Mouse (Mus musculus): ENCODE results near the gene Phlda3. TPM values are rescaled to one million over a fixed set of nuclear protein-coding genes. Genes with fewer than 3 reads are reported as not detected.

Gene Phlda3
- total and polyA plus RNA-seq, 2 experiments from 2014 or later, result 27.2 to 30.3 TPM

- H3K9me3 ChIP-seq (ENCODE audit: low read length), result no peaks in the 10 kb centered on the region
- H3K4me2 ChIP-seq (ENCODE audit: low read depth), result no peak overlapping the region
- no peaks in the 10 kb centered on the region for H3K4me1 ChIP-seq (ENCODE audit: insufficient read depth)
- no peak overlapping the region for H3K27ac ChIP-seq (ENCODE audit: low read depth, low read length)
- H3K27me3 ChIP-seq (ENCODE audit: insufficient read depth, low read length), result peaks cover 14% of the 10 kb centered on the region; the same call in 1 of the 2 replicates
- ATAC-seq (no peak), DNase-seq (no peak)
- H3K4me3 ChIP-seq (ENCODE audit: low read depth, low read length), result no peak overlapping the region
- no peak overlapping the region for H3K9ac ChIP-seq
- WGBS, result 79% methylated on average over 5 of the region's 5 CpGs
- no peaks in the 10 kb centered on the region for H3K36me3 ChIP-seq (ENCODE audit: insufficient read depth)
- no peak for TF ChIP-seq CTCF (IDR thresholded peaks at IDR 0.05; ENCODE audit: low read depth)
Measured at GRCm38 (mm10) chr1:135813687-135814395, 47.9 kb downstream of the Phlda3 start.

DNA sequence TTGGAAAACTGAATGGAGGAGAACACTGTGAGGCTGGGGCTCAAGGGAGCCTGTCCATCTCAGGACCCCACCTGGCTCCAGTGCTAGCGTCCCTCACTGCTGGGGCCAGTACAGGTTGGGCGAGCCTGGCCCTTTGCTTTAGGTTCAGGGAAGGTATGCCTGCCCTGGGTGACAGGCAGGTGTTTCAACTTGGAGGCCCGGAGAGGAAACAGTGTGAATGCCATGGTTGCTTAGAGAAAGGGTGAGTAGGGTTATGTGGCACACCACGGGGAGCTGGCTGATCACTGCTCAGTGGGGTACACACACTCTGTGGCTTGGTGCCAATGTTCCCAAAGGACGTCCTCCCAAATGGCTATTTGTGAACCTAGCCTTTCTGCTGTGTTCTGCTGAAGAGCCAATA is 48.6 kb downstream of the Phlda3 start:
- ATAC-seq (no peak), DNase-seq (no peak)
- Histone ChIP-seq H3K36me3 (ENCODE audit: insufficient read depth) (no peaks in the 10 kb centered on the region), H3K4me1 (ENCODE audit: insufficient read depth) (no peaks in the 10 kb centered on the region), H3K9ac (no peak overlapping the region), H3K4me3 (ENCODE audit: low read depth, low read length) (no peak overlapping the region), H3K9me3 (ENCODE audit: low read length) (no peaks in the 10 kb centered on the region), H3K4me2 (ENCODE audit: low read depth) (no peak overlapping the region), H3K27me3 (ENCODE audit: insufficient read depth, low read length) (peaks cover 18% of the 10 kb centered on the region), H3K27ac (ENCODE audit: low read depth, low read length) (no peak overlapping the region)
- WGBS, result 73% methylated on average over 5 of the region's 5 CpGs
- TF ChIP-seq CTCF (IDR thresholded peaks at IDR 0.05; ENCODE audit: low read depth), result no peak

DNA sequence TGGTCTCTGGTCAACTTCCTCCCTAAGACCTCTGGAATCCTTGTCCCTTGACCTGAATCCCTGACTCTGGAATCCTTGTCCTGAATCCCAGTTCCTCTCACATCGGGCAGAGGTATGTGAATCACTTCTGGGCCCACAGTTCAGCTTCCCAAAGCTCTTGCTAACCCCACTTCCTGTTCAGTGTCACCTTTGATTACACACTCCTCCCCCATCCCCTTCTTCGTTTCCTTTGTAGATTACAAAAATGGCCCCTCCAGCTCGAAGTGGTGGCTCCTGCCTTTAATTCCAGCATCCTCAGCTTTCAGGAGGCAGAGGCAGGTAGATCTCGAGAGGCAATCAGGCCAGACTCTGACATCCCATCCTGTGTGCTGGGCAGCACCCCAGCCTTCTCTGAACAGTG is 51.7 kb downstream of the Phlda3 start:
- H3K4me3 ChIP-seq (ENCODE audit: low read depth, low read length), result no peak overlapping the region
- H3K27ac ChIP-seq (ENCODE audit: low read depth, low read length), result no peak overlapping the region
- no peaks in the 10 kb centered on the region for H3K4me1 ChIP-seq (ENCODE audit: insufficient read depth)
- TF ChIP-seq CTCF (IDR thresholded peaks at IDR 0.05; ENCODE audit: low read depth), result no peak
- H3K4me2 ChIP-seq (ENCODE audit: low read depth), result no peak overlapping the region
- DNase-seq, result no peak
- H3K36me3 ChIP-seq (ENCODE audit: insufficient read depth), result no peaks in the 10 kb centered on the region
- no peak for ATAC-seq
- peaks cover 24% of the 10 kb centered on the region for H3K27me3 ChIP-seq (ENCODE audit: insufficient read depth, low read length)
- 75% methylated on average over 4 of the region's 4 CpGs for WGBS
- no peak overlapping the region for H3K9ac ChIP-seq
- H3K9me3 ChIP-seq (ENCODE audit: low read length), result no peaks in the 10 kb centered on the region

GRCm38 (mm10) chr1:135818481-135819086 is 52.7 kb downstream of the Phlda3 start, which contains the start of gene Lad1:
Gene Lad1 (plus strand): TSS chr1:135818598.
- no peak for TF ChIP-seq CTCF (IDR thresholded peaks at IDR 0.05; ENCODE audit: low read depth)

More at GRCm38 (mm10) chr1:135818481-135819086, 52.7 kb downstream of the Phlda3 start, which contains the start of gene Lad1:
- Histone ChIP-seq H3K4me2 (ENCODE audit: low read depth) (peak within 1 kb of the TSS; percentile 99), H3K9ac (peak within 1 kb of the TSS; percentile 51), H3K9me3 (ENCODE audit: low read length) (no peaks in the 10 kb centered on the region), H3K4me1 (ENCODE audit: insufficient read depth) (no peaks in the 10 kb centered on the region), H3K27me3 (ENCODE audit: insufficient read depth, low read length) (peaks cover 24% of the 10 kb centered on the region), H3K4me3 (ENCODE audit: low read depth, low read length) (peak within 1 kb of the TSS; percentile 55), H3K36me3 (ENCODE audit: insufficient read depth) (no peaks in the 10 kb centered on the region), H3K27ac (ENCODE audit: low read depth, low read length) (no peak within 1 kb of the TSS)
- ATAC-seq (peak; percentile 45), DNase-seq (peak; percentile 14)
- WGBS, result 2% methylated on average over 62 of the region's 63 CpGs

Other genes starting within 250 kb of the Phlda3 start
- gene Nav1, start 158.8 kb upstream of the Phlda3 start, total RNA-seq (2014; rRNA removed), result 67.9 and 85.8 TPM in 2 replicates
- gene Nav1, start 158.8 kb upstream of the Phlda3 start, polyA plus RNA-seq (2015; fragmentation: Nextera tagmentation; extraction: Ambion mirVana), result 19.7 and 35.5 TPM in 2 replicates
- gene Csrp1, start 46.1 kb upstream of the Phlda3 start, total RNA-seq (2014; rRNA removed), result 53.2 and 55.7 TPM in 2 replicates
- gene Csrp1, start 46.1 kb upstream of the Phlda3 start, polyA plus RNA-seq (2015; fragmentation: Nextera tagmentation; extraction: Ambion mirVana), result 20.8 and 21.0 TPM in 2 replicates
- 0.19 TPM in 1 of 2 replicates, not detected in the other for gene Tnni1, start 13.3 kb downstream of the Phlda3 start, total RNA-seq (2014; rRNA removed)
- gene Tnni1, start 13.3 kb downstream of the Phlda3 start, polyA plus RNA-seq (2015; fragmentation: Nextera tagmentation; extraction: Ambion mirVana), result 0.39 and 0.48 TPM in 2 replicates
- gene Lad1, start 52.5 kb downstream of the Phlda3 start, total RNA-seq (2014; rRNA removed), result 0.31 and 0.81 TPM in 2 replicates
- 0.35 and 0.40 TPM in 2 replicates for gene Lad1, start 52.5 kb downstream of the Phlda3 start, polyA plus RNA-seq (2015; fragmentation: Nextera tagmentation; extraction: Ambion mirVana)
- 0.67 and 0.77 TPM in 2 replicates for gene Tnnt2, start 70.2 kb downstream of the Phlda3 start, total RNA-seq (2014; rRNA removed)
- 0.63 and 0.89 TPM in 2 replicates for gene Tnnt2, start 70.2 kb downstream of the Phlda3 start, polyA plus RNA-seq (2015; fragmentation: Nextera tagmentation; extraction: Ambion mirVana)
- gene Pkp1, start 153.1 kb downstream of the Phlda3 start, total RNA-seq (2014; rRNA removed), result 0.10 TPM in 1 of 2 replicates, not detected in the other
- 0.04 and 0.06 TPM in 2 replicates for gene Pkp1, start 153.1 kb downstream of the Phlda3 start, polyA plus RNA-seq (2015; fragmentation: Nextera tagmentation; extraction: Ambion mirVana)
- gene Igfn1, start 240.2 kb downstream of the Phlda3 start, total RNA-seq (2014; rRNA removed), result not detected in 2 replicates
- gene Igfn1, start 240.2 kb downstream of the Phlda3 start, polyA plus RNA-seq (2015; fragmentation: Nextera tagmentation; extraction: Ambion mirVana), result not detected in 2 replicates
- gene Tmem9, start 242.0 kb downstream of the Phlda3 start, total RNA-seq (2014; rRNA removed), result 91.7 and 95.5 TPM in 2 replicates
- 156 and 175 TPM in 2 replicates for gene Tmem9, start 242.0 kb downstream of the Phlda3 start, polyA plus RNA-seq (2015; fragmentation: Nextera tagmentation; extraction: Ambion mirVana)